Mouse (Mus musculus) myocyte (in vitro differentiated cells): ENCODE data around the gene Ccdc169.

Source experiments
- MYOG ChIP-seq, 3 experiments: IDR thresholded peaks; one replicate each; pipeline ENCODE4 v1.6.1; 2011; ENCODE audit warnings: control low read depth in 2 of 3, low read depth in 2 of 3, mild to moderate bottlenecking in 2 of 3; ENCODE audit not compliant: insufficient read length in 2 of 3, control insufficient read depth in 1 of 3, insufficient read depth in 1 of 3
- POLR2A ChIP-seq: IDR thresholded peaks from one replicate; pipeline ENCODE4 v1.6.1; 2011; ENCODE audit warnings: low read depth, mild to moderate bottlenecking, control low read depth, moderate library complexity; ENCODE audit not compliant: insufficient read length
- USF1 ChIP-seq: IDR thresholded peaks from one replicate; pipeline ENCODE4 v1.6.1; 2011; ENCODE audit warnings: low read depth, mild to moderate bottlenecking, control low read depth, moderate library complexity

- no peak for TF ChIP-seq MYOG (IDR thresholded peaks at IDR 0.05; ENCODE audit: control insufficient read depth in 1 of 3, insufficient read depth in 1 of 3, insufficient read length in 2 of 3, low read depth in 2 of 3)
- no peak for TF ChIP-seq POLR2A
- peak; percentile 78 for TF ChIP-seq USF1
Observed at GRCm38 (mm10) chr3:55093161-55093560, 44.0 kb upstream of the Ccdc169 start.
